10 mouse cellular contexts compared by ENCODE assay signal in the genomic region with DNA sequence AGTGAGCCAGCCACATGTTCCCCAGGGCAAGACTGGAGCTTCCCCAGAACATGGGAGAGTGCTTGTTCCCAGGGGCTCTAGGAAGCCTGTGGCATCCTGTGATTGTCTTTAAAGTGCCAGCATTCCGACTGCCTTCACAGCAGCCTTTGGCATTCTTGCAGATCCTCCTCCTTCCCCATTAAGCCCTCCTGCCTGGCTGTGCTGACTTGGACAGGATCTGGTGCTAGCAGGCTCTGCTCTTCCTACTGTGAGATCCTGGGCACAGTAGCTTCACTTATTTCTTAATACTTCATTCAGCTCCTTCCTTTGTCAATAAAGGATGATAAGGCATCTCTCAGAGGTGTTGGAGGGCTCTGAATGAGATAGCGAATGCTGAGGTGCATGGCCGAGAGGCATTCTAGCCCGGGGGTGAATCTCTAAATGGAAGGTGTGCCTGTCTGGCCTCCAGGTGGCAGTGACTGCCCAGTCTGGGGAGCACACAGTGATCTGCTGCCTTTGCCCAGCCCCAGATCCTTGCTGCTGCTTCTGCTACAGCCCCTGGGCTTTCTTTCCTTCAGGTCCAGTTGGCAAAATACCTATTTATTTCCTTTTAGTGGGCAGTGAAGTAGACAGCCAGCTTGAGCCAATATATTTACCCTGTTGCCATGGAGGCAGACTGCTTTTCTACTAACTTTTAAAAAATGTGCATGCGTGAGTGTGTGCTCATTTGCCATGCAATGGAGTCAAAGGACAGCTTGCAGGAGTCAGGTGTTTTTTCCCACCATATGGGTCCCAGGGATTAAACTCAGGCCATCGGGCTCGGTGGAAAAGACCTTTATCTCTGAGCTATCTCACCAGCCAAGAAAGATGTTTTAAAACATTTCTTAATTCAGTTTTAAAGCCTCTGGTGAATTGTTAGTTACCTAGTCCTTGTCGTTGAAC. TPM values are rescaled to one million over a fixed set of nuclear protein-coding genes. Genes with fewer than 3 reads are reported as not detected.
DNase-seq lines count a peak whose midpoint lies in the region; ATAC-seq lines count a peak whose summit lies in the region.
"Had no signal": no experiment of that assay in that cellular context is flagged by ENCODE, and none has a peak within 500 bp of the region (broad histone marks: within the 10 kb centered on the region; RNA-seq: fewer than 3 reads in every experiment).

No protein-coding gene starts in this region.

- H3K4me2 ChIP-seq in forebrain, embryonic 15.5 days (replicated peaks): no peak overlapping the region
- H3K4me2 ChIP-seq in forebrain, embryonic 12.5 days: no peak overlapping the region
- no peak overlapping the region for H3K4me2 ChIP-seq in hindbrain, embryonic 12.5 days (replicated peaks)
- H3K4me2 ChIP-seq: limb, embryonic 15.5 days; stomach, embryonic 15.5 days had no signal

- no peaks in the 10 kb centered on the region for H3K9me3 ChIP-seq in forebrain, embryonic 15.5 days
- no peaks in the 10 kb centered on the region for H3K9me3 ChIP-seq in forebrain, embryonic 12.5 days
- no peaks in the 10 kb centered on the region for H3K9me3 ChIP-seq in hindbrain, embryonic 12.5 days (replicated peaks)
- H3K9me3 ChIP-seq: limb, embryonic 15.5 days; stomach, embryonic 15.5 days had no signal

- peaks cover 22% of the 10 kb centered on the region for H3K4me1 ChIP-seq in forebrain, embryonic 15.5 days
- H3K4me1 ChIP-seq in forebrain, embryonic 12.5 days: peaks cover 19% of the 10 kb centered on the region
- peaks cover 13% of the 10 kb centered on the region for H3K4me1 ChIP-seq in hindbrain, embryonic 12.5 days
- H3K4me1 ChIP-seq: limb, embryonic 15.5 days; stomach, embryonic 15.5 days had no signal

- H3K9ac ChIP-seq in forebrain, embryonic 15.5 days (replicated peaks): peak overlapping the region; percentile 17; the same call in 1 of the 2 replicates
- H3K9ac ChIP-seq in forebrain, embryonic 12.5 days: no peak overlapping the region
- H3K9ac ChIP-seq in hindbrain, embryonic 12.5 days: no peak overlapping the region
- H3K9ac ChIP-seq: limb, embryonic 15.5 days; stomach, embryonic 15.5 days had no signal

- 26% methylated on average over 8 of the region's 8 CpGs for WGBS in forebrain, embryonic 15.5 days
- WGBS in forebrain, embryonic 12.5 days: 38% methylated on average over 8 of the region's 8 CpGs
- WGBS in hindbrain, embryonic 12.5 days: 27% methylated on average over 8 of the region's 8 CpGs

- H3K4me3 ChIP-seq in forebrain, embryonic 15.5 days: no peak overlapping the region
- H3K4me3 ChIP-seq in forebrain, embryonic 12.5 days (replicated peaks): no peak overlapping the region
- no peak overlapping the region for H3K4me3 ChIP-seq in hindbrain, embryonic 12.5 days
- H3K4me3 ChIP-seq: limb, embryonic 15.5 days; stomach, embryonic 15.5 days had no signal

- H3K27me3 ChIP-seq in forebrain, embryonic 15.5 days: no peaks in the 10 kb centered on the region
- H3K27me3 ChIP-seq in forebrain, embryonic 12.5 days: peaks cover 36% of the 10 kb centered on the region
- peaks cover 2% of the 10 kb centered on the region; the same call in 1 of the 2 replicates for H3K27me3 ChIP-seq in hindbrain, embryonic 12.5 days
- no peaks in the 10 kb centered on the region for H3K27me3 ChIP-seq in splenic B cell, adult 2 months (ENCODE audit: control insufficient read depth, insufficient read depth, low read length, poor library complexity, severe bottlenecking)

- no peak overlapping the region for H3K27ac ChIP-seq in forebrain, embryonic 15.5 days (replicated peaks)
- H3K27ac ChIP-seq in forebrain, embryonic 12.5 days: no peak overlapping the region
- peak overlapping the region; percentile 3; the same call in 1 of the 2 replicates for H3K27ac ChIP-seq in hindbrain, embryonic 12.5 days
- H3K27ac ChIP-seq: limb, embryonic 15.5 days; stomach, embryonic 15.5 days had no signal

- peak; percentile 55 for ATAC-seq in forebrain, embryonic 15.5 days (replicated peaks)
- ATAC-seq in forebrain, embryonic 12.5 days (ENCODE audit: low FRiP score): no peak; the same call in 1 of the 2 replicates
- peak; percentile 69 for ATAC-seq in hindbrain, embryonic 12.5 days (ENCODE audit: low FRiP score)

- DNase-seq in thymus, postnatal 4 days: peak; percentile 32
- no peak for DNase-seq in thymus, postnatal 36 days
- peak; percentile 27 for DNase-seq in splenic B cell, adult 2 months (ENCODE audit: low read depth, low spot score)
- no peak for DNase-seq in gastrocnemius, postnatal 4 days (ENCODE audit: low spot score in 2 of 2)
- no peak for DNase-seq in T-cell, adult 2 months (ENCODE audit: low spot score)

- no peaks in the 10 kb centered on the region for H3K36me3 ChIP-seq in forebrain, embryonic 15.5 days
- no peaks in the 10 kb centered on the region for H3K36me3 ChIP-seq in forebrain, embryonic 12.5 days (replicated peaks)
- H3K36me3 ChIP-seq in hindbrain, embryonic 12.5 days: no peaks in the 10 kb centered on the region
- H3K36me3 ChIP-seq in splenic B cell, adult 2 months (ENCODE audit: control insufficient read depth, insufficient read depth, low read length, poor library complexity, severe bottlenecking): no peaks in the 10 kb centered on the region
- H3K36me3 ChIP-seq: limb, embryonic 15.5 days; stomach, embryonic 15.5 days had no signal

RNA-seq across cellular contexts. Expression of gene Dnaic1, which starts 35.2 kb away (rescaled TPM):
- 2.0 TPM in 2 replicates for polyA plus RNA-seq in forebrain, embryonic 15.5 days (2015; fragmentation: Nextera tagmentation; extraction: Ambion mirVana)
- polyA plus RNA-seq in forebrain, embryonic 12.5 days (2016; fragmentation: Nextera tagmentation; extraction: Ambion mirVana): 1.5 TPM in 2 replicates
- polyA plus RNA-seq in hindbrain, embryonic 12.5 days (2016; fragmentation: Nextera tagmentation; extraction: Ambion mirVana): 2.3 and 2.8 TPM in 2 replicates
- total RNA-seq in gastrocnemius, postnatal 4 days (2021): 1 to 10 TPM; 4.9 to 5.8 TPM

RNA-seq across cellular contexts. Expression of gene Enho, which starts 35.4 kb away (rescaled TPM):
- 58.3 and 66.4 TPM in 2 replicates for polyA plus RNA-seq in forebrain, embryonic 15.5 days (2015; fragmentation: Nextera tagmentation; extraction: Ambion mirVana)
- polyA plus RNA-seq in forebrain, embryonic 12.5 days (2016; fragmentation: Nextera tagmentation; extraction: Ambion mirVana): 43.2 and 44.7 TPM in 2 replicates
- 73.6 and 78.6 TPM in 2 replicates for polyA plus RNA-seq in hindbrain, embryonic 12.5 days (2016; fragmentation: Nextera tagmentation; extraction: Ambion mirVana)
- total RNA-seq in gastrocnemius, postnatal 4 days (2021): 10 to 100 TPM; 29.0 to 37.6 TPM

RNA-seq across cellular contexts. Expression of gene Fam219a, which starts 35.4 kb away (rescaled TPM):
- polyA plus RNA-seq in forebrain, embryonic 15.5 days (2015; fragmentation: Nextera tagmentation; extraction: Ambion mirVana): 14.3 and 14.7 TPM in 2 replicates
- polyA plus RNA-seq in forebrain, embryonic 12.5 days (2016; fragmentation: Nextera tagmentation; extraction: Ambion mirVana): 9.3 and 10.1 TPM in 2 replicates
- 12.5 and 15.3 TPM in 2 replicates for polyA plus RNA-seq in hindbrain, embryonic 12.5 days (2016; fragmentation: Nextera tagmentation; extraction: Ambion mirVana)
- 10 to 100 TPM; 20.1 to 24.4 TPM for total RNA-seq in gastrocnemius, postnatal 4 days (2021)

Comparison
In these comparisons a context has a peak if more than half of its experiments do, and no peak if none do; other contexts are left out.
1. DNase-seq: peak in thymus, postnatal 4 days (single experiment) and splenic B cell, adult 2 months (single experiment); none in thymus, postnatal 36 days (0 of 2), gastrocnemius, postnatal 4 days (0 of 2) and T-cell, adult 2 months (single experiment).